Mouse (Mus musculus) testis, adult 2 months (tissue): ENCODE results near the gene Filip1. TPM values are rescaled to one million over a fixed set of nuclear protein-coding genes. Genes with fewer than 3 reads are reported as not detected.

ENCODE experiments used
- H3K27ac ChIP-seq: fragments of 200-500 bp; 2 replicates; pipeline ENCODE4 v1.5.1; 2012; ENCODE audit warnings: low read depth, low read length; ENCODE audit not compliant: control insufficient read depth, insufficient read depth
- H3K27me3 ChIP-seq: fragments of 200-500 bp; 2 replicates; pipeline ENCODE4 v1.6.1; 2012; ENCODE audit warnings: mild to moderate bottlenecking, low read length, moderate library complexity; ENCODE audit not compliant: control insufficient read depth, insufficient read depth
- H3K36me3 ChIP-seq: fragments of 200-500 bp; 2 replicates; pipeline ENCODE4 v1.6.1; 2012; ENCODE audit warnings: mild to moderate bottlenecking, low read length; ENCODE audit not compliant: control insufficient read depth, insufficient read depth
- H3K4me1 ChIP-seq: fragments of 200-500 bp; 2 replicates; pipeline ENCODE4 v1.6.1; 2012; ENCODE audit warnings: low read length; ENCODE audit not compliant: control insufficient read depth, insufficient read depth
- H3K4me3 ChIP-seq: fragments of 200-500 bp; 2 replicates; pipeline ENCODE4 v1.5.1; 2012; ENCODE audit warnings: low read depth, mild to moderate bottlenecking, low read length, moderate library complexity, mixed read lengths; ENCODE audit not compliant: control insufficient read depth
- CTCF ChIP-seq: fragments of 200-500 bp; IDR thresholded peaks from 2 replicates; pipeline ENCODE4 v1.5.1; 2012; ENCODE audit warnings: low read depth, mild to moderate bottlenecking, inconsistent platforms, low read length, moderate library complexity; ENCODE audit not compliant: control insufficient read depth, insufficient read depth, insufficient replicate concordance
- POLR2A ChIP-seq: fragments of 200-500 bp; IDR thresholded peaks from 2 replicates; pipeline ENCODE4 v1.6.1; 2012; ENCODE audit warnings: low read depth, mild to moderate bottlenecking, inconsistent platforms, low read length, moderate library complexity; ENCODE audit not compliant: control insufficient read depth
- polyA plus RNA-seq: library from polyadenylated mRNA; depleted of rRNA; stranded (reverse); fragments of >200 nt; gene quantifications from 2 replicates; pipeline ENCODE4 v1.2.3, GENCODE M21; 2012

The Filip1 gene
- polyA plus RNA-seq, 1 experiment, result 6.8 TPM

DNA sequence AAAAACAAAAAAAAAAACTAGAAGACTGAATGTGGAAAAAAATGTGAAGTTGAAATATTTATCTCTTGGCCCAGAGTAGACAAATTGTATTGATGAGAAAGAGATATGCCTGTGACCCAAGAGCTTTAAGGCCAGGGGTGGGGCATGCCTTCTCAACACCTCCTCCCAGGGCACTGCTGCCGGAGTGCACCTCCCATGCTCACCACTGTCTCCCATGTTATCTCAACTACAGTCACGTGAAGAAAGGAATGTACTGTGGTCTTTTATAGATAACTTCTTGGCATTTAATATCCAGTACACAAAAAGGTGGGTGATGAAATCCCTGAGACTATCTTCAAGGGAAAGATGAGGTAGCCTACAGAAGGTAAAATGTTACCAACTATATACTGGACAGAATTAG, 64.7 kb downstream of the Filip1 start:
- TF ChIP-seq POLR2A (no peak), CTCF (no peak)
- no peak overlapping the region for H3K27ac ChIP-seq
- no peaks in the 10 kb centered on the region for H3K36me3 ChIP-seq
- no peaks in the 10 kb centered on the region for H3K27me3 ChIP-seq
- no peaks in the 10 kb centered on the region for H3K4me1 ChIP-seq
- no peak overlapping the region for H3K4me3 ChIP-seq

DNA sequence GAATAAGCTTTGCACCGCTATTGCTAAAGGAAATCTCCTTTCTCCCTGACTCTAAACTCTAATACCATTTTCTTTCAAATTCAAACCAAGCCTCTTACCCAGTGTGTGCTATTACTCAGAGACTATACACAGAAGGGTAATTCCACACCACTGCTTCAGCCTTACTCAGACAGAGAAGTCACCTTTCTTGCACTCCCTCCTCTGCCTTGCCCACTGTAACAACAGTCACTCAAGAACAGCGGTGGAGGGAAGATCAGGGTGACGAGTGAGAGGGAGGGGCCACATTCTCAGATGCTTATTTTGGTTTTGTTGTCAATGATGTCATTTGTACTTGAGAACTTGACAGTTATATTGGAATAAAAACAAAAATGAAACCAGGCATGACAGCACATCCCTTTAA, 65.2 kb downstream of the Filip1 start:
- Histone ChIP-seq H3K4me3 (no peak overlapping the region), H3K36me3 (no peaks in the 10 kb centered on the region), H3K27me3 (no peaks in the 10 kb centered on the region), H3K4me1 (no peaks in the 10 kb centered on the region), H3K27ac (no peak overlapping the region)
- TF ChIP-seq CTCF (no peak), POLR2A (no peak)

DNA sequence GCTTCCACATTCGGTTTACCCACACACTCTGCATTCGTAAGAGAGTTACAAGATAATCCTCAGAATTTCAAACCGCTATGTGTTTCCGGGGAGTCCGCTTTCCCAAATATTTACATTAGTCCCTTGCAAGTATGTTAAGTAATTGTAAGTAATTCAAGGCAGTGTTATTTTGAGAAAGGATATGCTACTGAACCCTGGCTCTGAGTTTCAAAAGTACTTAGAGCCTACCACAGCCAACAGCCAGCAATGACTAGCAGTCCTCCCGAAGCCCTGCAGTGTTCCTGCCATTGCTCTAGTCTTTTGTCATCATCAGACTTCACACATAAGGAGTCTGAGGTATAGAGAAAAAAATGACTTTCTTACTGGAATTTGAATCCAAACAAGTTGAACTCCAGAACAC, 67.8 kb downstream of the Filip1 start:
- no peak for TF ChIP-seq CTCF
- TF ChIP-seq POLR2A, result no peak
- H3K27me3 ChIP-seq, result no peaks in the 10 kb centered on the region
- no peak overlapping the region for H3K4me3 ChIP-seq
- H3K27ac ChIP-seq, result no peak overlapping the region
- no peaks in the 10 kb centered on the region for H3K36me3 ChIP-seq
- peaks cover 6% of the 10 kb centered on the region for H3K4me1 ChIP-seq

DNA sequence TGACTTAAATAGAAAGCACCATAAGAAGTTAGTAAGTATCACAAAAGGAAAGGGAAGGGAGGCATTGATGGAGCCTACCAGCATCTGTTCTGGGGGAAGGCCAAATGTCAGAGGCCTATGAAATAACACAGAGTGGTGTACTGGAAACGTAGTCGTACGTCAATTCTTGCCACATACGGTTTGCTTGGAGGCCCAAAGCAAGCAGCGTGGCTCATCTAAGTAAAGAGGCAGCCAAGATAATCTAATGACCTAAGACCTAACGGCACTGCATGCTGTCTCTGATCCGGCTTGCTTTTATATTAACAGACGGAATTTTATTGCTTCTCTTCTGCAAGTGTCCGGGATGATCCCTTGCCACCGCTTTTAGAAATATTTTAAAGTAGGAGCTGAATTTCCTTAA, 68.7 kb downstream of the Filip1 start:
- Histone ChIP-seq H3K36me3 (no peaks in the 10 kb centered on the region), H3K4me3 (no peak overlapping the region), H3K27ac (no peak overlapping the region), H3K4me1 (peaks cover 6% of the 10 kb centered on the region), H3K27me3 (no peaks in the 10 kb centered on the region)
- TF ChIP-seq POLR2A (no peak), CTCF (no peak)

DNA sequence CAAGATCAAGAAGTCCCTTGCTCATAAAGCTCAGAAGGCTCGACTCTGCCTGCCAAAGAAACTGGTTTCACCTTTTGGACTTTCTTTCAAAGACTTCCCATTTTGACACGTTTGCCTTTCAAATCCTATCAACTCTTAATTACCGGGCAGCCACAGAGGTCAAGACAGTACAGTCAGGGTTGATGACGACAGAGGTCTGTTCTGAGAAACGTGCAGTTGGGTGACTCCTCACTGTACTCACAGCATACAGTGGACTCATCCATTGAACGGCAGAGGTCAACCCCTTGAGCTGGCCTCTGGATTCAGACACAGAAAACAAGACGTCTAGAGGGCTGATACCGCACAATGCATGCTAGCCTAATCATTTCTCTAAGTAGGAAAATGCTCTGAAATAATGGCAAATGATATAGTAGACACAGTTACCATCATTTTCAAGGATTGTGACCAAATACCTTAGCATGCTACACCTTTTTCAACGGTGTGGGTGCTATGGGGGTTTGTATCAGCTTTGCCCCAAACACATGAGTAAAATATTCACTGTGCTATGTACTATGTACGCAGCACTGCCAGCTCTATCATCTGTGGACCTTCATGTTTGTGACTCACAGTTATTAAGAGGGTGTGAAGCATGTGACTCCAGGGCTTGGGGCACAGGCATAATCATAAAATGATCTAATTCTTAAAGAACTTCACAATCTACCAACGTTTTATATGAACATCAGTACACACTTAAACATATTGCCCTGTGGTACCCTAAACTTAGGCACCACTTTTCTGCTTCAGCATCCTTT, 74.0 kb downstream of the Filip1 start:
- H3K27me3 ChIP-seq, result no peaks in the 10 kb centered on the region
- no peak overlapping the region for H3K27ac ChIP-seq
- H3K4me3 ChIP-seq, result no peak overlapping the region
- H3K36me3 ChIP-seq, result no peaks in the 10 kb centered on the region
- TF ChIP-seq POLR2A (no peak), CTCF (no peak)
- H3K4me1 ChIP-seq, result peaks cover 6% of the 10 kb centered on the region

DNA sequence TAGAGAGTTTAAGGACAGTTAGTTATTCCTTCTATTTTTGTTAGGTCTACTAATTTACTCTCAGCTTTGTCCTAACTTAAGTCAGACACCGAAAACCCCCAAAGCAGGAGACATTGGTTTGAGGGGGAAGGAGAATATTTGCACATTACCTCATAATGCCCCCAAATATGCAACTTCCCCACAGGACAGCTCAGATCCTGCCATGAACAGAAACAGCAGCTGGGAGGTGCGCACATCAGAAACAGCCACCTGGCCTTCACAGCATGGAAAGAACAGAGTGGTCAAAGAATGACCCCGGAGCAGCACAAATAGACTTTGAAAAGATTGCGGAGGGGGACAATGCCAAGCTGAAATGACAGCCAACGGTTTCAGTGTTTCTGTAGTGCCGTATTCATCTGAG, 75.1 kb downstream of the Filip1 start:
- H3K4me1 ChIP-seq, result peaks cover 6% of the 10 kb centered on the region
- H3K27me3 ChIP-seq, result no peaks in the 10 kb centered on the region
- no peaks in the 10 kb centered on the region for H3K36me3 ChIP-seq
- no peak for TF ChIP-seq CTCF
- no peak for TF ChIP-seq POLR2A
- no peak overlapping the region for H3K4me3 ChIP-seq
- H3K27ac ChIP-seq, result peak overlapping the region; percentile 42; the same call in 1 of the 2 replicates

DNA sequence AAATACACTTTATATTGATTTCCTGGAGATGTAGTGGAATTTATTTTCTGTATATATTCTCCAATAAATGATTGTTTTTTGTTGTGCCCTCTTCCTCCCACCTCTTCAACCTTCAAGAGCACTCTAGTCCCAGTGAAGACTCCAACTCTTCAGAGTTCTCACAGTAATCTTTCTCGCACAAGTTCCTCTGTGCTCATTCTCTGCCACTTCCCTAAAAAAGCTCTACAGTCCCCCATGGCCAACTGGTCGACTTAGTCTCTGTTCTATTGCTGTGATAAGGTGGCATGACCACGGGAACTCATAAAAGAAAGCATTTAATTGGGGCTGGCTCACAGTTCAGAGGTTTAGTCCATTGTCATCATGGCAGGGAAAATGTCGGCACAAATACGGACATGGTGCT, 80.1 kb downstream of the Filip1 start:
- no peaks in the 10 kb centered on the region for H3K27me3 ChIP-seq
- no peak overlapping the region for H3K27ac ChIP-seq
- no peak overlapping the region for H3K4me3 ChIP-seq
- no peaks in the 10 kb centered on the region for H3K4me1 ChIP-seq
- no peaks in the 10 kb centered on the region for H3K36me3 ChIP-seq
- TF ChIP-seq POLR2A, result no peak
